Mouse (Mus musculus): ENCODE data around the gene Gm10037.

The Gm10037 gene

GRCm38 (mm10) chr13:67876699-67877254 is 45.9 kb downstream of the Gm10037 start:
- peak in 1 of 2 experiments; percentile 3 for DNase-seq

GRCm38 (mm10) chr13:67883966-67884365 is 53.1 kb downstream of the Gm10037 start:
- DNase-seq: no peak

All from kidney, postnatal 36 days (tissue).